Comparison of ENCODE assay signal across 8 mouse cellular contexts in genomic region chr7:127992488-127993340, GRCm38 (mm10). TPM values are rescaled to one million over a fixed set of nuclear protein-coding genes. Genes with fewer than 3 reads are reported as not detected.
DNase-seq lines count a peak whose midpoint lies in the region; ATAC-seq and TF ChIP-seq lines count a peak whose summit lies in the region.

No protein-coding gene starts in this region.

- DNase-seq in kidney, adult 2 months: no peak
- DNase-seq in kidney, postnatal 36 days: no peak
- no peak for DNase-seq in urinary bladder, adult 18-20 months (ENCODE audit: low spot score in 2 of 2)
- DNase-seq in frontal cortex, postnatal 10 days (ENCODE audit: low spot score in 2 of 2): no peak
- no peak for DNase-seq in cerebellum, postnatal 25 days

- no peak overlapping the region; the same call in 1 of the 2 replicates for H3K27ac ChIP-seq in kidney, adult 2 months (ENCODE audit: insufficient read depth, low read depth, low read length)
- peak overlapping the region; percentile 48; the same call in 1 of the 2 replicates for H3K27ac ChIP-seq in bone marrow, adult 2 months (ENCODE audit: control insufficient read depth, insufficient read depth, low read depth, low read length, poor library complexity)
- H3K27ac ChIP-seq in hindbrain, embryonic 16.5 days (ENCODE audit: low read depth, low read length): no peak overlapping the region
- H3K27ac ChIP-seq in midbrain, embryonic 15.5 days: no peak overlapping the region

- no peak for TF ChIP-seq POLR2A in kidney, adult 2 months (IDR thresholded peaks at IDR 0.05; ENCODE audit: low read depth, low read length)
- TF ChIP-seq POLR2A in bone marrow, adult 2 months (IDR thresholded peaks at IDR 0.05; ENCODE audit: borderline replicate concordance, control insufficient read depth, low read depth, low read length): no peak

- ATAC-seq in hindbrain, embryonic 16.5 days: peak; percentile 18; the same call in 1 of the 2 replicates
- ATAC-seq in midbrain, embryonic 15.5 days (replicated peaks): 0 out of 2 replicates have a peak, but pooled peaks have one; percentile 15

- H3K4me1 ChIP-seq in kidney, adult 2 months (ENCODE audit: control insufficient read depth, insufficient read depth, low read length): peaks cover 8% of the 10 kb centered on the region; the same call in 1 of the 2 replicates
- H3K4me1 ChIP-seq in bone marrow, adult 2 months (ENCODE audit: control insufficient read depth, insufficient read depth, low read length): peaks cover 2% of the 10 kb centered on the region
- H3K4me1 ChIP-seq in hindbrain, embryonic 16.5 days (ENCODE audit: control insufficient read depth, insufficient read depth, low read depth, low read length): no peaks in the 10 kb centered on the region
- 0 out of 2 replicates have a peak, but pooled peaks cover 3% of the 10 kb centered on the region for H3K4me1 ChIP-seq in midbrain, embryonic 15.5 days

- TF ChIP-seq CTCF in kidney, adult 2 months (conservative IDR thresholded peaks at IDR 0.05; ENCODE audit: insufficient read depth, insufficient read length, low read depth, low read length): no peak
- no peak for TF ChIP-seq CTCF in bone marrow, adult 2 months (IDR thresholded peaks at IDR 0.05; ENCODE audit: control insufficient read depth, insufficient read depth, low read length)

- 0 out of 2 replicates have a peak overlapping the region, but pooled peaks have one; percentile 11 for H3K9ac ChIP-seq in hindbrain, embryonic 16.5 days (ENCODE audit: low read depth, low read length)
- H3K9ac ChIP-seq in midbrain, embryonic 15.5 days: no peak overlapping the region

- WGBS in kidney, adult 2 months: 17% methylated on average over 5 of the region's 5 CpGs
- WGBS in bone marrow, adult 2 months: 13% methylated on average over 5 of the region's 5 CpGs
- 47% methylated on average over 5 of the region's 5 CpGs for WGBS in hindbrain, embryonic 16.5 days
- 51% methylated on average over 5 of the region's 5 CpGs for WGBS in midbrain, embryonic 15.5 days

- no peaks in the 10 kb centered on the region for H3K9me3 ChIP-seq in hindbrain, embryonic 16.5 days (ENCODE audit: control insufficient read depth, low read length)
- H3K9me3 ChIP-seq in midbrain, embryonic 15.5 days: no peaks in the 10 kb centered on the region

- peak overlapping the region; percentile 47; the same call in 1 of the 2 replicates for H3K4me2 ChIP-seq in hindbrain, embryonic 16.5 days (ENCODE audit: low read length)
- H3K4me2 ChIP-seq in midbrain, embryonic 15.5 days: no peak overlapping the region

- H3K36me3 ChIP-seq in kidney, adult 2 months (ENCODE audit: control insufficient read depth, insufficient read depth, low read length): no peaks in the 10 kb centered on the region; the same call in 1 of the 2 replicates
- H3K36me3 ChIP-seq in hindbrain, embryonic 16.5 days (ENCODE audit: control insufficient read depth, insufficient read depth, low read length): peaks cover 7% of the 10 kb centered on the region; the same call in 1 of the 2 replicates
- H3K36me3 ChIP-seq in midbrain, embryonic 15.5 days (replicated peaks): peaks cover 7% of the 10 kb centered on the region

- no peaks in the 10 kb centered on the region for H3K27me3 ChIP-seq in kidney, adult 2 months (replicated peaks; ENCODE audit: control insufficient read depth, insufficient read depth, low read length)
- no peaks in the 10 kb centered on the region for H3K27me3 ChIP-seq in hindbrain, embryonic 16.5 days (replicated peaks; ENCODE audit: control insufficient read depth, insufficient read depth, low read length)
- H3K27me3 ChIP-seq in midbrain, embryonic 15.5 days (replicated peaks): no peaks in the 10 kb centered on the region

- peak overlapping the region; percentile 68 for H3K4me3 ChIP-seq in kidney, adult 2 months (ENCODE audit: insufficient read depth, low read depth, low read length)
- peak overlapping the region; percentile 70 for H3K4me3 ChIP-seq in bone marrow, adult 2 months (replicated peaks; ENCODE audit: control insufficient read depth, low read depth, low read length)
- no peak overlapping the region for H3K4me3 ChIP-seq in hindbrain, embryonic 16.5 days (ENCODE audit: low read length)
- no peak overlapping the region for H3K4me3 ChIP-seq in midbrain, embryonic 15.5 days

RNA-seq across cellular contexts. Expression of gene Pycard, which starts 1.0 kb away (rescaled TPM):
- polyA plus RNA-seq in kidney, adult 2 months (2012; rRNA removed): 52.8 and 60.0 TPM in 2 replicates
- 17.7 and 19.9 TPM in 2 replicates for polyA plus RNA-seq in bone marrow, adult 2 months (2011; ENCODE audit: insufficient read depth, insufficient read length, low replicate concordance, missing spikeins)
- 7.3 and 9.3 TPM in 2 replicates for polyA plus RNA-seq in hindbrain, embryonic 16.5 days (2015; fragmentation: Nextera tagmentation; extraction: Ambion mirVana)
- 6.5 and 7.9 TPM in 2 replicates for polyA plus RNA-seq in midbrain, embryonic 15.5 days (2015; fragmentation: Nextera tagmentation; extraction: Ambion mirVana)

RNA-seq across cellular contexts. Expression of gene Trim72, which starts 11.0 kb away (rescaled TPM):
- 0.29 and 2.8 TPM in 2 replicates for polyA plus RNA-seq in kidney, adult 2 months (2012; rRNA removed)
- polyA plus RNA-seq in bone marrow, adult 2 months (2011; ENCODE audit: insufficient read depth, insufficient read length, low replicate concordance, missing spikeins): 0.45 and 1.1 TPM in 2 replicates
- polyA plus RNA-seq in hindbrain, embryonic 16.5 days (2015; fragmentation: Nextera tagmentation; extraction: Ambion mirVana): 0.27 TPM in 1 of 2 replicates, not detected in the other
- polyA plus RNA-seq in midbrain, embryonic 15.5 days (2015; fragmentation: Nextera tagmentation; extraction: Ambion mirVana): 0.10 TPM in 1 of 2 replicates, not detected in the other

RNA-seq across cellular contexts. Expression of gene Fus, which starts 25.5 kb away (rescaled TPM):
- 183 and 196 TPM in 2 replicates for polyA plus RNA-seq in kidney, adult 2 months (2012; rRNA removed)
- 627 and 763 TPM in 2 replicates for polyA plus RNA-seq in bone marrow, adult 2 months (2011; ENCODE audit: insufficient read depth, insufficient read length, low replicate concordance, missing spikeins)
- polyA plus RNA-seq in hindbrain, embryonic 16.5 days (2015; fragmentation: Nextera tagmentation; extraction: Ambion mirVana): 275 and 318 TPM in 2 replicates
- polyA plus RNA-seq in midbrain, embryonic 15.5 days (2015; fragmentation: Nextera tagmentation; extraction: Ambion mirVana): 380 and 381 TPM in 2 replicates

RNA-seq across cellular contexts. Expression of gene Prss36, which starts 46.2 kb away (rescaled TPM):
- polyA plus RNA-seq in kidney, adult 2 months (2012; rRNA removed): 21.9 and 28.4 TPM in 2 replicates
- polyA plus RNA-seq in bone marrow, adult 2 months (2011; ENCODE audit: insufficient read depth, insufficient read length, low replicate concordance, missing spikeins): 1.3 and 4.3 TPM in 2 replicates
- polyA plus RNA-seq in hindbrain, embryonic 16.5 days (2015; fragmentation: Nextera tagmentation; extraction: Ambion mirVana): 14.3 and 14.9 TPM in 2 replicates
- polyA plus RNA-seq in midbrain, embryonic 15.5 days (2015; fragmentation: Nextera tagmentation; extraction: Ambion mirVana): 10.4 and 15.5 TPM in 2 replicates

Comparison
In these comparisons a context has a peak if more than half of its experiments do, and no peak if none do; other contexts are left out.
1. H3K4me3 ChIP-seq: peak in kidney, adult 2 months (single experiment) and bone marrow, adult 2 months (single experiment); none in hindbrain, embryonic 16.5 days (single experiment) and midbrain, embryonic 15.5 days (single experiment).